Mouse (Mus musculus): ENCODE results near the gene Cdk2ap2. TPM values are rescaled to one million over a fixed set of nuclear protein-coding genes. Genes with fewer than 3 reads are reported as not detected.

Cdk2ap2 gene
- total RNA-seq, 1 experiment: 39.6 TPM

- DNase-seq (ENCODE audit: low read depth, low spot score): no peak
- H3K36me3 ChIP-seq (ENCODE audit: control insufficient read depth, insufficient read depth, low read length, poor library complexity, severe bottlenecking): no peaks in the 10 kb centered on the region
- TF ChIP-seq MAFK (IDR thresholded peaks at IDR 0.05; ENCODE audit: insufficient read depth, low read depth, low read length) (no peak), ZC3H11A (IDR thresholded peaks at IDR 0.05; ENCODE audit: borderline replicate concordance, low read depth, low read length) (no peak), HCFC1 (IDR thresholded peaks at IDR 0.05; ENCODE audit: borderline replicate concordance, insufficient read depth, low read length) (no peak), CHD2 (IDR thresholded peaks at IDR 0.05; ENCODE audit: low read depth, low read length) (no peak), ZNF384 (IDR thresholded peaks at IDR 0.05; ENCODE audit: low read depth, low read length) (no peak)
Measured at GRCm38 (mm10) chr19:4070756-4071155, 26.2 kb upstream of the Cdk2ap2 start.

GRCm38 (mm10) chr19:4071406-4071805 is 25.6 kb upstream of the Cdk2ap2 start:
- DNase-seq (ENCODE audit: low read depth, low spot score): no peak
- H3K4me3 ChIP-seq (ENCODE audit: insufficient read depth in 1 of 2, low read depth in 1 of 2, low read length in 2 of 2, poor library complexity in 1 of 2, severe bottlenecking in 1 of 2): no peak overlapping the region
- TF ChIP-seq CHD2 (IDR thresholded peaks at IDR 0.05; ENCODE audit: low read depth, low read length): no peak
- TF ChIP-seq ZC3H11A (IDR thresholded peaks at IDR 0.05; ENCODE audit: borderline replicate concordance, low read depth, low read length): no peak
- TF ChIP-seq ZNF384 (IDR thresholded peaks at IDR 0.05; ENCODE audit: low read depth, low read length): no peak
- TF ChIP-seq HCFC1 (IDR thresholded peaks at IDR 0.05; ENCODE audit: borderline replicate concordance, insufficient read depth, low read length): no peak
- TF ChIP-seq MAFK (IDR thresholded peaks at IDR 0.05; ENCODE audit: insufficient read depth, low read depth, low read length): no peak
- H3K9me3 ChIP-seq (ENCODE audit: control insufficient read depth, insufficient read depth, low read depth, low read length): no peaks in the 10 kb centered on the region
- 0 out of 4 replicates have a peak, but pooled peaks cover 0 to 5% of the 10 kb centered on the region in 2 experiments for H3K4me1 ChIP-seq (ENCODE audit: control insufficient read depth in 2 of 2, insufficient read depth in 2 of 2, low read length in 2 of 2, poor library complexity in 1 of 2)
- H3K27ac ChIP-seq (ENCODE audit: insufficient read depth, low read depth, low read length, poor library complexity, severe bottlenecking): no peak overlapping the region
- H3K36me3 ChIP-seq (ENCODE audit: control insufficient read depth, insufficient read depth, low read length, poor library complexity, severe bottlenecking): no peaks in the 10 kb centered on the region
- in situ Hi-C loops (cut with MboI; ENCODE audit: low sequenced_read_pairs in 2 of 2, unreplicated experiment in 2 of 2): no loop called here
- no peak overlapping the region for H3K9ac ChIP-seq (ENCODE audit: insufficient read depth, low read depth, low read length, poor library complexity, severe bottlenecking)

More at GRCm38 (mm10) chr19:4070756-4071155, 26.2 kb upstream of the Cdk2ap2 start:
- no peaks in the 10 kb centered on the region for H3K9me3 ChIP-seq (ENCODE audit: control insufficient read depth, insufficient read depth, low read depth, low read length)
- H3K4me3 ChIP-seq (ENCODE audit: insufficient read depth in 1 of 2, low read depth in 1 of 2, low read length in 2 of 2, poor library complexity in 1 of 2, severe bottlenecking in 1 of 2): peak overlapping the region in 1 of 2 experiments; percentile 22; a peak in 1 of 4 replicates
- 0 out of 4 replicates have a peak, but pooled peaks cover 0 to 5% of the 10 kb centered on the region in 2 experiments for H3K4me1 ChIP-seq (ENCODE audit: control insufficient read depth in 2 of 2, insufficient read depth in 2 of 2, low read length in 2 of 2, poor library complexity in 1 of 2)
- in situ Hi-C loops (cut with MboI; ENCODE audit: low sequenced_read_pairs in 2 of 2, unreplicated experiment in 2 of 2): no loop called here
- H3K27ac ChIP-seq (ENCODE audit: insufficient read depth, low read depth, low read length, poor library complexity, severe bottlenecking): no peak overlapping the region
- no peak overlapping the region for H3K9ac ChIP-seq (ENCODE audit: insufficient read depth, low read depth, low read length, poor library complexity, severe bottlenecking)

- TF ChIP-seq HCFC1 (IDR thresholded peaks at IDR 0.05; ENCODE audit: borderline replicate concordance, insufficient read depth, low read length) (no peak), ZC3H11A (IDR thresholded peaks at IDR 0.05; ENCODE audit: borderline replicate concordance, low read depth, low read length) (no peak), CHD2 (IDR thresholded peaks at IDR 0.05; ENCODE audit: low read depth, low read length) (no peak), ZNF384 (IDR thresholded peaks at IDR 0.05; ENCODE audit: low read depth, low read length) (no peak), MAFK (IDR thresholded peaks at IDR 0.05; ENCODE audit: insufficient read depth, low read depth, low read length) (no peak)
- no peak overlapping the region for H3K9ac ChIP-seq (ENCODE audit: insufficient read depth, low read depth, low read length, poor library complexity, severe bottlenecking)
- DNase-seq (ENCODE audit: low read depth, low spot score): no peak
- no peaks in the 10 kb centered on the region for H3K9me3 ChIP-seq (ENCODE audit: control insufficient read depth, insufficient read depth, low read depth, low read length)
- H3K27ac ChIP-seq (ENCODE audit: insufficient read depth, low read depth, low read length, poor library complexity, severe bottlenecking): no peak overlapping the region
- 0 out of 4 replicates have a peak, but pooled peaks cover 0 to 5% of the 10 kb centered on the region in 2 experiments for H3K4me1 ChIP-seq (ENCODE audit: control insufficient read depth in 2 of 2, insufficient read depth in 2 of 2, low read length in 2 of 2, poor library complexity in 1 of 2)
- no peaks in the 10 kb centered on the region for H3K36me3 ChIP-seq (ENCODE audit: control insufficient read depth, insufficient read depth, low read length, poor library complexity, severe bottlenecking)
- H3K4me3 ChIP-seq (ENCODE audit: insufficient read depth in 1 of 2, low read depth in 1 of 2, low read length in 2 of 2, poor library complexity in 1 of 2, severe bottlenecking in 1 of 2): no peak overlapping the region
- in situ Hi-C loops (cut with MboI; ENCODE audit: low sequenced_read_pairs in 2 of 2, unreplicated experiment in 2 of 2): no loop called here
Measured at GRCm38 (mm10) chr19:4072706-4073424, 24.1 kb upstream of the Cdk2ap2 start.

- no peak overlapping the region for H3K9ac ChIP-seq (ENCODE audit: insufficient read depth, low read depth, low read length, poor library complexity, severe bottlenecking)
- no peaks in the 10 kb centered on the region for H3K9me3 ChIP-seq (ENCODE audit: control insufficient read depth, insufficient read depth, low read depth, low read length)
- DNase-seq (ENCODE audit: low read depth, low spot score): no peak
- H3K4me3 ChIP-seq (ENCODE audit: insufficient read depth in 1 of 2, low read depth in 1 of 2, low read length in 2 of 2, poor library complexity in 1 of 2, severe bottlenecking in 1 of 2): no peak overlapping the region
- H3K27ac ChIP-seq (ENCODE audit: insufficient read depth, low read depth, low read length, poor library complexity, severe bottlenecking): no peak overlapping the region
- TF ChIP-seq MAFK (IDR thresholded peaks at IDR 0.05; ENCODE audit: insufficient read depth, low read depth, low read length) (no peak), ZC3H11A (IDR thresholded peaks at IDR 0.05; ENCODE audit: borderline replicate concordance, low read depth, low read length) (no peak), CHD2 (IDR thresholded peaks at IDR 0.05; ENCODE audit: low read depth, low read length) (no peak), HCFC1 (IDR thresholded peaks at IDR 0.05; ENCODE audit: borderline replicate concordance, insufficient read depth, low read length) (no peak), ZNF384 (IDR thresholded peaks at IDR 0.05; ENCODE audit: low read depth, low read length) (no peak)
- in situ Hi-C loops (cut with MboI; ENCODE audit: low sequenced_read_pairs in 2 of 2, unreplicated experiment in 2 of 2): no loop called here
- no peaks in the 10 kb centered on the region for H3K36me3 ChIP-seq (ENCODE audit: control insufficient read depth, insufficient read depth, low read length, poor library complexity, severe bottlenecking)
- H3K4me1 ChIP-seq (ENCODE audit: control insufficient read depth in 2 of 2, insufficient read depth in 2 of 2, low read length in 2 of 2, poor library complexity in 1 of 2): 0 out of 4 replicates have a peak, but pooled peaks cover 0 to 5% of the 10 kb centered on the region in 2 experiments
Measured at GRCm38 (mm10) chr19:4075531-4075930, 21.5 kb upstream of the Cdk2ap2 start.

Measured in ES-E14 (cell line).